Mouse (Mus musculus): ENCODE data around the gene Rab13. TPM values are rescaled to one million over a fixed set of nuclear protein-coding genes. Genes with fewer than 3 reads are reported as not detected.
A peak's percentile ranks its signal among the peaks of the same experiment; 100 is the strongest.
"Not testable (repeated sequence)": the region's sequence is repeated elsewhere in the genome, so short reads cannot be mapped to it uniquely, and the experiment has no call there.

Rab13 gene
- polyA plus RNA-seq, 1 experiment: 2.0 TPM

GRCm38 (mm10) chr3:90245406-90245805 lies 31.9 kb downstream of the Rab13 start:
- WGBS: 54% methylated on average over 2 of the region's 2 CpGs
- no peak overlapping the region for H3K4me3 ChIP-seq (ENCODE audit: low read depth, low read length)
- no peaks in the 10 kb centered on the region for H3K27me3 ChIP-seq (ENCODE audit: control insufficient read depth, insufficient read depth, low read length)
- H3K36me3 ChIP-seq (ENCODE audit: control insufficient read depth, insufficient read depth, low read length): peaks cover 5% of the 10 kb centered on the region
- H3K4me1 ChIP-seq (ENCODE audit: control insufficient read depth, insufficient read depth, insufficient read length, low read length): peaks cover 14% of the 10 kb centered on the region; the same call in 1 of the 2 replicates
- no peak overlapping the region for H3K27ac ChIP-seq (ENCODE audit: insufficient read depth, low read depth, low read length)
- TF ChIP-seq POLR2A (IDR thresholded peaks at IDR 0.05; ENCODE audit: low read depth, low read length): no peak

- H3K36me3 ChIP-seq (ENCODE audit: control insufficient read depth, insufficient read depth, low read length): peaks cover 18% of the 10 kb centered on the region
- peaks cover 6% of the 10 kb centered on the region; the same call in 1 of the 2 replicates for H3K4me1 ChIP-seq (ENCODE audit: control insufficient read depth, insufficient read depth, insufficient read length, low read length)
- peak overlapping the region; percentile 68 for H3K4me3 ChIP-seq (ENCODE audit: low read depth, low read length)
- under 1% methylated on average over 3 of the region's 3 CpGs for WGBS
- H3K27ac ChIP-seq (ENCODE audit: insufficient read depth, low read depth, low read length): peak overlapping the region; percentile 89
- TF ChIP-seq CTCF (IDR thresholded peaks at IDR 0.05; ENCODE audit: extremely low read depth, insufficient read length, insufficient replicate concordance, low read depth, low read length): peak; percentile 13; the same call in 1 of the 2 replicates
- no peak for TF ChIP-seq POLR2A (IDR thresholded peaks at IDR 0.05; ENCODE audit: low read depth, low read length)
- no peaks in the 10 kb centered on the region for H3K27me3 ChIP-seq (ENCODE audit: control insufficient read depth, insufficient read depth, low read length)
Observed at GRCm38 (mm10) chr3:90247630-90247959, 34.1 kb downstream of the Rab13 start.

GRCm38 (mm10) chr3:90247960-90248745 lies 34.7 kb downstream of the Rab13 start, which contains the start of gene Slc39a1:
TSS of gene Slc39a1 (plus strand) at chr3:90248172.
- Histone ChIP-seq H3K4me3 (ENCODE audit: low read depth, low read length) (peak within 1 kb of the TSS; percentile 79), H3K4me1 (ENCODE audit: control insufficient read depth, insufficient read depth, insufficient read length, low read length) (peaks cover 6% of the 10 kb centered on the region; the same call in 1 of the 2 replicates), H3K36me3 (ENCODE audit: control insufficient read depth, insufficient read depth, low read length) (peaks cover 18% of the 10 kb centered on the region), H3K27ac (ENCODE audit: insufficient read depth, low read depth, low read length) (peak within 1 kb of the TSS; percentile 89), H3K27me3 (ENCODE audit: control insufficient read depth, insufficient read depth, low read length) (no peaks in the 10 kb centered on the region)
- no peak for TF ChIP-seq CTCF (IDR thresholded peaks at IDR 0.05; ENCODE audit: extremely low read depth, insufficient read length, insufficient replicate concordance, low read depth, low read length)
- peak; percentile 83 for TF ChIP-seq POLR2A (IDR thresholded peaks at IDR 0.05; ENCODE audit: low read depth, low read length)
- WGBS: under 1% methylated on average over 44 of the region's 44 CpGs

DNA sequence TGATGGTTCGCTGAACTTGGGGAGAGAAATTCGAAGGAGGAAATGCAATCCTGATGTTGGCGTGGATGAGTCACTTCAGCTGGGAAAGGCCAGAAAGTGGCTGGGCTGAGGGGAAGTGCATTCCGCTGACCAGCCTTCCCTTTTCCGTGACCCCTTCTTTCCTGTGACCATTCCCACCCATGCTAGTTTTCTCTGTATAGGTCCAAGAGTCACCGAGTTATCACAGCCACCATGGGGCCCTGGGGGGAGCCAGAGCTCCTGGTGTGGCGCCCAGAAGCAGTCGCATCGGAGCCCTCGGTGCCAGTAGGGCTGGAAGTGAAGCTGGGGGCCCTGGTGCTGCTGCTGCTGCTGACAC lies 35.2 kb downstream of the Rab13 start:
- peak overlapping the region; percentile 89 for H3K27ac ChIP-seq (ENCODE audit: insufficient read depth, low read depth, low read length)
- H3K4me3 ChIP-seq (ENCODE audit: low read depth, low read length): peak overlapping the region; percentile 79
- H3K4me1 ChIP-seq (ENCODE audit: control insufficient read depth, insufficient read depth, insufficient read length, low read length): peaks cover 6% of the 10 kb centered on the region; the same call in 1 of the 2 replicates
- TF ChIP-seq POLR2A (IDR thresholded peaks at IDR 0.05; ENCODE audit: low read depth, low read length): no peak
- no peak for TF ChIP-seq CTCF (IDR thresholded peaks at IDR 0.05; ENCODE audit: extremely low read depth, insufficient read length, insufficient replicate concordance, low read depth, low read length)
- no peaks in the 10 kb centered on the region for H3K27me3 ChIP-seq (ENCODE audit: control insufficient read depth, insufficient read depth, low read length)
- peaks cover 18% of the 10 kb centered on the region for H3K36me3 ChIP-seq (ENCODE audit: control insufficient read depth, insufficient read depth, low read length)
- WGBS: under 1% methylated on average over 10 of the region's 10 CpGs

DNA sequence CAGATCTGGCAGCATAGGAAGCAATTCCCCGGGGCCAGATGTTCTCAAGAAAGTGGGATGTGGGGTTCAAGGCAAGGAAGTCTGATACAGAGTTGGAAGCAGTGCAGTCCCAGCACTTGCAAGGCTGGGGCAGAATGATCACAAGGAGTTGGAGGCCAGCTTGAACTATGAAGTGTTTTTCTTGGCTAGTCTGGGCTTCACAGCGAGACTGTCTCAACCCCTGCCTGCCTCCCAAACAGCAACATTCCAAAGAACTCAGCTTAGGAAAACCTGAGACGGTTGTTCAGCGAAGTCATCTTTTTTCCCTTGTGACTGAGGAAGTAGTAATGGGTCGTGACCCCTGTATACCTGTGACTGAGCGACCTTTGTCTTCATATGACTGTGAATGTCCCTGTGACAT lies 37.3 kb downstream of the Rab13 start:
- Histone ChIP-seq H3K27ac (ENCODE audit: insufficient read depth, low read depth, low read length) (no peak overlapping the region), H3K36me3 (ENCODE audit: control insufficient read depth, insufficient read depth, low read length) (peaks cover 18% of the 10 kb centered on the region), H3K4me3 (ENCODE audit: low read depth, low read length) (no peak overlapping the region), H3K4me1 (ENCODE audit: control insufficient read depth, insufficient read depth, insufficient read length, low read length) (peaks cover 7% of the 10 kb centered on the region; the same call in 1 of the 2 replicates), H3K27me3 (ENCODE audit: control insufficient read depth, insufficient read depth, low read length) (no peaks in the 10 kb centered on the region)
- TF ChIP-seq CTCF (IDR thresholded peaks at IDR 0.05; ENCODE audit: extremely low read depth, insufficient read length, insufficient replicate concordance, low read depth, low read length) (no peak), POLR2A (IDR thresholded peaks at IDR 0.05; ENCODE audit: low read depth, low read length) (no peak)
- WGBS: 83% methylated on average over 6 of the region's 6 CpGs

GRCm38 (mm10) chr3:90251731-90252226 lies 38.3 kb downstream of the Rab13 start:
- not testable (repeated sequence) for H3K4me3 ChIP-seq (ENCODE audit: low read depth, low read length); H3K4me1 ChIP-seq (ENCODE audit: control insufficient read depth, insufficient read depth, insufficient read length, low read length); H3K27me3 ChIP-seq (ENCODE audit: control insufficient read depth, insufficient read depth, low read length); H3K27ac ChIP-seq (ENCODE audit: insufficient read depth, low read depth, low read length)
- 86% methylated on average over 10 of the region's 12 CpGs for WGBS
- peaks cover 18% of the 10 kb centered on the region for H3K36me3 ChIP-seq (ENCODE audit: control insufficient read depth, insufficient read depth, low read length)

DNA sequence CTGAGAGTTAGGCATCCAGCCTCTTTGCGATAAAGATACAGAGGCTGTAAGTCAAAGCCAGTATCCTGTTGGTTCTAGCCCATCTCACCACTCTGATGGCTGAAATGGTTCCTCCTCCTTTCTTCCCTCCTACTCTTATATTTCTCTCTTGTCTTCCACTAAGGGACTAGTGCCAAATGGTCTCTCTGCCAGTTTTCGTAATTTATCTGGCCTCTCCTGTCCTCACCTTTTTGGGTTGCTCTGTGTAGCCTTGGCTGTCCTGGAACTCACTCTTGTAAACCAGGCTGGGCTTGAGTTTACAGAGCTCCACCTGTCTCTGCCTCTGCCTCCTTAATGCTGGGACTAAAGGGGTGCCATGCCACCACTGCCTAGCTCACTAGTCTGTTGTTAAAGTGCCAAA lies 39.2 kb downstream of the Rab13 start:
- not testable (repeated sequence) for H3K4me3 ChIP-seq (ENCODE audit: low read depth, low read length); H3K4me1 ChIP-seq (ENCODE audit: control insufficient read depth, insufficient read depth, insufficient read length, low read length); H3K27ac ChIP-seq (ENCODE audit: insufficient read depth, low read depth, low read length); H3K27me3 ChIP-seq (ENCODE audit: control insufficient read depth, insufficient read depth, low read length)
- WGBS: 89% methylated on average over 2 of the region's 2 CpGs
- H3K36me3 ChIP-seq (ENCODE audit: control insufficient read depth, insufficient read depth, low read length): peaks cover 23% of the 10 kb centered on the region

DNA sequence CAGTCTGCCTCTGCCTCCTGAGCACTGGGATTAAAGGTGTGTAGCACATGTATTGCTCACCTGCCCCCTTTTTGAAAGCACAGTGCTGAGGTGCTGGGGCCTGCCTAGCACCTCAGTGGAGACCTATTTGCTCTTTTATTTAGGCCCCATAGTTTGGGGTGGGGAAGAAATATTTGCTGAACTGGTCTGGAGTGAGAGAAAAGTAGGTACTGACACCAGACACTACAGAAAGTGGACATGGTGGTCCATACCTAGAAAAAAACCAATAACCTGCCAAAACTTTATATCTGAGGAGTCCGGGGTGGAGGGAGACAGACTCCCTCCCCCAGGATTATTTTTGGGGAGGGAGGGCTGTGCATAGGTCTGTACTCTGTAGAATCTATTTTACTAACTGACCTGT lies 39.7 kb downstream of the Rab13 start:
- WGBS: 54% methylated on average over 1 of the region's 1 CpGs
- not testable (repeated sequence) for H3K27ac ChIP-seq (ENCODE audit: insufficient read depth, low read depth, low read length)
- peaks cover 23% of the 10 kb centered on the region for H3K36me3 ChIP-seq (ENCODE audit: control insufficient read depth, insufficient read depth, low read length)

More for the DNA sequence above, 39.7 kb downstream of the Rab13 start:
- H3K4me3 ChIP-seq (ENCODE audit: low read depth, low read length); H3K27me3 ChIP-seq (ENCODE audit: control insufficient read depth, insufficient read depth, low read length); H3K4me1 ChIP-seq (ENCODE audit: control insufficient read depth, insufficient read depth, insufficient read length, low read length): not testable (repeated sequence)

Measured in small intestine, adult 2 months (tissue).